Mouse (Mus musculus): Measurements from ENCODE around the gene Ccr9.

Gene Ccr9

DNA sequence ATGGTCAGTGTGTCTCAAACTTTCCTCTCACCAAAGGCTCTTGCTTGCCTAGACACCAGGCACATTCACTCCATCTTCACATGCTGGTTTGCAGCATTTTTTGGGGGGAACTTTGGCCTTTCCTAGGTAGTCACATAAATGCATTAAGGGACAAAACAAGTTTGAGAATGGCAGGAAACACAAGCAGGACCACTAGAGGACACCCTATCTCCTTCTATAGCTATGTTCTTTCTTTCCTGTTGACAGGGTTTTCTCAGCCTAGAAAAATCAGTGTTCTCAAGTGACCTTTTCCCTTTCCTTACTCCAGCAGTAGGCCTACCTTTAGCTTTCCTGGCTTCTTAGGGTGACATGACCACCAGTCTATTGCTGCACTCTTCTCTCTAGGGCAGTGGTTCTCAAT, 124.7 kb downstream of the Ccr9 start:
- DNase-seq (ENCODE audit: low read depth, low spot score): no peak

DNA sequence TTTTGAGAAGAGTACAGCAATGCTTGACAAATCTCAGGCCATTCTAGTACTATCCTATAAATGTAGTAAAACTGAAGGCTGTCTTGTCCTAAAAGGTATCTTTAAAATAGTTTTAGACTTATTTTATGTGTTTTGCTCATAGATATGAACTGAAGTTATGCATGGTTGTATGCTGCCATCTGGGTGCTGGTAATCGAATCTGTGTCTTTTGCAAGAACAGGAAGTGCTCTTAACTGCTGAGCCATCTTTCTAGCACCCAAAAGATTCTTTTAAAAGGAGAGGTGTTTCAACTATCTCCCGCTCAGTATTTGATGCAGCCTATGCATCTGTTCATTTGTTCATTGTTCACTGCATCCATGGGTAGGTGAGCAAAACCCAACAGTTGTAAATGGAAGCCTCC, 127.0 kb downstream of the Ccr9 start:
- DNase-seq (ENCODE audit: low read depth, low spot score): no peak

DNA sequence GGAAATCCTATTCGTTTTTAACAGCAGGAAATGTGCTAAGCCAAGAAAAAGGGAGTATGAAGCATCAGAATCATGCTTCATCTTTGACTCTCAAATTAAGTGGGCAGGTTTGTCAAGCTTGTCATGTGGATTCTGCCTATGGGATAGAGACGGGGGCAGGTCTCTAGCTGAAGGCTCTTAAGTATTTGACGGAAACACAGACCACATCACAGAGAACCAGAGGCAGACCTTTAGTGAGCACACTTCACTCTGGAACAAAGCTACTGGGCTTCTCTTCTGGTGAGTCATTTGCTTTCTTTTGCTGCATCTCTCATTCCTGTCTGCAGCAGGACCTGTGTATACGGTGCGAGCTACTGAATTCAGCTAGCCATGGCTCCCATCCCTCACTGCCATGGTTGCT, 128.0 kb downstream of the Ccr9 start, which contains the start of gene Cxcr6:
TSS of gene Cxcr6 (plus strand) at position 209 of the 400 bp plus-strand sequence.
- no peak for DNase-seq (ENCODE audit: low read depth, low spot score)

DNA sequence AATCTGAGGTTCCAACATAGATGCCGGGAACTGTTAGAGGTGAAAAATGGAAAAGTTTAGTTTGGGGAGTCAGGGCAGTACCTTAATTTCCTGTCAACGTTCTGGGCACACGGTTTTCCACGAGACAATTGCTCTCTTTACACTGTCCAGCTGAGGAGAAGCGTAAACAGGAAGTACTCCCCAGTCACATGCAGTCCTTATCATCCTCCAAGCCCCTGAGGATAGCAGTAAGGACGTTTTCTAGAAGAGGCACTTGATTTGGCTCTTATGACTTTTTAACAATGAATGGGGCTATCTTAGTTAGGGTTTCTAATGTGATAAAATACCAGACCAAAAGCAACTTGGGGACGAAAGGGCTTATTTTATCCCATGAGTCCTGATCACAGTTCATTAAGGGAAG, 130.3 kb downstream of the Ccr9 start:
- DNase-seq (ENCODE audit: low read depth, low spot score): no peak

DNA sequence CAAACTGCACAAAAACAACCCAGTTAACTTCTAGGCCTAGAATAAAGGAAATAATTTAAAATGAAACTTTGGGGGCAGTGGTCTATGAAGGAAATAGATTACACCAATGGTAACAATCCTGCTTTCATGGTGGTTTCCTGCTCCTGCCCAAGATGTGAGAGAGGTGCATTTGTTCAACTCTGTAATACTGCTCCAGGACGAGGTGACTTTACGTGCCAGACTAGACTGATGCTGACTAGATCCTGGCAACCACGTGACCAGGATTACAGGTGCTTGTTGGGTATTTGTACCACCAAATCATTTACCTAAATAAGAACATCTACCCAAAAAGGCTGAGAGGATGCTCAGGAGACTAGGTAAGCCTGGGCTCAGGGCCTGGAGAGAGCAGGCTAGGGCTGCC, 133.6 kb downstream of the Ccr9 start:
- DNase-seq (ENCODE audit: low read depth, low spot score): no peak

DNA sequence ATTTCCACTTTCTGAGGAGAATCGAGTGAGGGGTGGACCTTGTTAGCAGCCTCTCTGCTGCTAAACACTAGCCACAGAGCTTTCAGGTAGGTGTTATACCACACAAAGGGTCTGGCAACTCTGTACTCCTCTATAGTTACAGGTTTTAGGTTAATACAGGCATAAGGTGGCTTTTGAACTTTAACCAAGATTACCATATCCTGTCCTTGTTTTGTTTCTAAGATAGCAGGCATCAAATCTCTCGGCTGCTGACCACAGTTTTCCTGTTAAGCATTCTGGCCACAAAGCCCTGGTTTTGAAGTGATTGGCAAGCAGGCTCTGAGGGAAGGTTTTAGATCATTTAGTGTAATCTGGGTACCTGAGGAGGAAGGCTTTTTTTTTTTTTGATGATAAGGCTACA, 136.1 kb downstream of the Ccr9 start:
- DNase-seq (ENCODE audit: low read depth, low spot score): no peak

DNA sequence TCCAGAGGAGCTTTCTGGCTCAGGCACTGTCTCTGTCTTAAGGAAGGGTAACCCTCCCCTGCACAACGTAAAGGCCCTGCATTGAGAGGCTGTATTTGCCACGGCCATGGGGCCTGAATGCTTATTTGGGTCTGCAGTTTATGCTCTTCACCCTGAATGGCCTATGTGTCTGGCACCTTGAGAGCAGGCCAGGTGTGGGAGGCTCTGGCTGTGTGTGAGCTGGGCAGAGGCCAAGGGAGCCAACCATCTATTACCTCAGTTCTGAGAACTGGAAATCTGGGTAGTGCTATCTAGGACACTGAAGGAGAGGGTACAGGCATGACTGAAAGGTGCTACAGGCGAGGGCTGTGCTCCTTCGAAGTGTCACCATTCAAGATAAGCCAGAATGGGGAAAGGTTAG, 136.6 kb downstream of the Ccr9 start:
- no peak for DNase-seq (ENCODE audit: low read depth, low spot score)

DNA sequence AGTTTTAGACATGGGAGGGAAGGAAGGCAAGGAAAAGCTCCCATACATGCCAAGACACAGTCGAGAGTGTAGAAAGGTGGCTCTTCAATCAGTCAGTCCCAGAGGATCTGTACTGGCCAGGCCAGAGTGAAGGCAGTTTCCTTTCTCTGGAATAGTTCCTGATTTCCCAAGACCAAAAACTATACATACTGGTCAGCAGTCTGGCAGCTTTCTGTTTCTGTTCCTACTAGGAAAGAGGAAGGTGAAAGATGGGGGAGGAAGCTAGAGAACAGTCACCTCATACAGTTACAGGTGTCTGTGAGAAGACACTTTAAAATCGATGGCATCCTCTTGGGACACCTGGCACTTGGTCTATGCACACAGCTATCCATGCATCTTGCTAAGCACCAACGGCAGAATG, 137.2 kb downstream of the Ccr9 start:
- no peak for DNase-seq (ENCODE audit: low read depth, low spot score)

DNA sequence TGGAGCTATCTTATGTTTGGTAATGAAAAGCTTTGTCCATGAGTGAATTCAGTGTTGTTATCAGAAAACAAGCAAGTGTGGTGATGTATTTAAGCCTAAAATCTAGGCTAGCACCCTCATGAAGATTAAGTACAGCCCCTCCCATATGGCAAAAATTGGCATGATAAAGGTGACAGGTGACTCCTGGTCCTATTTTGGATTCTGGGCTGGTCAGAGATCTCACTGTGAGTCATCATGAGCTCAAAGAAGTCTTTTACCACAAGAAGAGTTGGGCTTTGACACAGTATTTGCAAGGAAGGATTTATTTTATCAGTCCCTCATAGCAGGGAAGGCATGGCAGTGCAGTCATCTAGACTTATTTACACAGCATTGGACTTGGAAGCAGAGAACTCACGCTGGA, 137.8 kb downstream of the Ccr9 start:
- DNase-seq (ENCODE audit: low read depth, low spot score): no peak

DNA sequence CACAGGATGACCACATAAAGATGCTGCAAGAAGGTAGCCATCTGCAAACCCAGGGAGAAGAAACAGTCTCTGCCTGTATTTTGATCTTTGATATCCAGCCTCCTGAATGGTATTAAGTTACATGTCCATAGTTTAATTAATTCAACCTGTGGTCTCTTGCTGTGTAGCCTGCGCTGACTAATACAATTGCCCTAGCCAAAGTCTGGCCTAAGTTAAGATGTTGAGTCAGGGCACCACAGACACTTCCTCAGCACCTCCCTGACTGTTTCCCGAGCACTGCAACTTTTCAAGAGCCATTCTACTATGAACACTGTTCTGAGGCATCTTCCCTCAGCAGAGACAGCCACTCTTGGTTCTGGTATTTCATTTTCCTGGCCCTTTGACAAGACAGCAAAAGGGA, 140.4 kb downstream of the Ccr9 start:
- DNase-seq (ENCODE audit: low read depth, low spot score): no peak

DNA sequence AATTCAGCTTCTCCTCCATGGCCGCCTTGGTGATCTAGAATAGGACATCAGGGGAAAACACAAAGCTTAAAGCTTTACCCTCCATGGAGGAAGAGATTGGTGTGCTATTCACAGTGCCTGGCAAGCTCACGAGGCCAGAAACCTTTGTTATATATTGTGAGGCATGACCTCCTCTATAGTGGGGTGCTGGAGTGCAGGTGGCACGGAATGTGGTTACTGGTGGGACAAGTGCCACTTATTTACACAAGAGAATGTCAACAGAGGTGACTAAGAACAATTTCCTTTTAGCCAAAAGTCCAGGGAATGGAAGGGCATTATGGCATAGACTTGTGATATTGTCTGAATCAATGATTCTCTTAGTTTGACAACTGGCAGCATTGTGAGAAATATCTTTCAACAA, 148.4 kb downstream of the Ccr9 start:
- no peak for DNase-seq (ENCODE audit: low read depth, low spot score)

DNA sequence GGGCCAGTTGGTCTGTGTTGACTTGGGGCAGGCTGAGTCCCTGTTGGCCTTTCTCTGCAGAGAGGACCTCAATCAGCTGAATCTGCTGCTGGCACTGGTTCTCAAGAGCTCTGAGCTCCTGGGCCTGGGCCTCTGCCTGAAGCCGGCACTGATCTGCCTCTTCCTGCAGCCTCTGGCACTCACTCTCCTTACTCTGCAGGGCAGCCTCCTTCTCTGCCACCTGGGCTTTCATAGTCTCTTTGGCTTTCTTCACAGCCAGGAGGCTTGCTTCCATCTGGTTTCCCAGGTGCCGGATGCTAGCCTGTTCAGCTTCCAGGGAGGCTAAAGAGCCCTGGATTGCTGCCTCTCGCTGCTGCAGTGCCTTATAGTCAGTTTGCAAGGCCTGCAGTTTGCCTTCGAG, 150.7 kb downstream of the Ccr9 start:
- DNase-seq (ENCODE audit: low read depth, low spot score): no peak

Measured in telencephalon, adult 2 months (tissue).